Mouse (Mus musculus): ENCODE measurements around the gene 1700122O11Rik. TPM values are rescaled to one million over a fixed set of nuclear protein-coding genes. Genes with fewer than 3 reads are reported as not detected.

1700122O11Rik gene
- under 1 TPM in 1 of 4 experiments, not detected in 3; 0.49 TPM for total RNA-seq (2022)

DNA sequence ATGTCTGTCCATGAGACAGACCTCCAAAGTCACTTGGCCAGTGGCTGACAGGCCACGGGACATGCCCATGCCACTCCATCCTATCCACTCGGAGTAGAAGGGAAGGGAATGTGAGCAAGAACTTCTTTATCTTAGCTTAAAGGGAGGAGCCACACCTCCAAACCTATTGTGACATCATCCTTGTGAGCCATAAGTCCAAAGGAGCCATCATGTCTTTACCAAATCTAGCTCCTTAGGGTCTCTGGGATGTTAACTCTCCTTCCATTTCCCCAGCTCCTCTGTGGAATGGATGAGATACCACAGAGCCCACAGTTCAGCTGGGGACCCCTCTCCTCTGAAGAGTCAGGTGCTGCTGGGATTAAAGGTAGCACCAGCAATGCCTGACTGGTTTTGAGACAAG lies at the start of gene 1700122O11Rik:
1700122O11Rik (minus strand) TSS at position 101 of the 400 bp plus-strand sequence.
- DNase-seq, result no peak

DNA sequence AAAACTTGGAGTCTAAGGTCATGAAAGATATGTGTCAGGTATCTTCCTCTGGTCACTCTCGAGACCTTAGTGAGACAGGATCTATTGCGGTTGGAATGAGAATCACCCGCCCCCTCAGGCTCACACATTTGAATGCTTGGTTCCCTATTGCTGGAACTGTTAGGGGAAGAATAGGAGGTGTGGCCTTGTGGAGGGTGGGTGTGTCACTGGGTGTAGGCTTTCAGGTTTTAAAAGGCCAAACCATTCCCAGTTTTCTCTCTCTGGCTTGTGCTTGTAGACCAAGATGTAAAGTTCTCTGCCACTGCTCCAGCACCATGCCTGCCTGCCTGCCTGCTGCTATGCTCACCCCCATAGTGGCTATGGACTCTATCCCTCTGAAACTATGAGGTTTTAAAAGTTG lies 42.5 kb upstream of the 1700122O11Rik start:
- DNase-seq, result no peak

GRCm38 (mm10) chr17:48067729-48068128 lies 29.6 kb upstream of the 1700122O11Rik start:
- no peak for DNase-seq

DNA sequence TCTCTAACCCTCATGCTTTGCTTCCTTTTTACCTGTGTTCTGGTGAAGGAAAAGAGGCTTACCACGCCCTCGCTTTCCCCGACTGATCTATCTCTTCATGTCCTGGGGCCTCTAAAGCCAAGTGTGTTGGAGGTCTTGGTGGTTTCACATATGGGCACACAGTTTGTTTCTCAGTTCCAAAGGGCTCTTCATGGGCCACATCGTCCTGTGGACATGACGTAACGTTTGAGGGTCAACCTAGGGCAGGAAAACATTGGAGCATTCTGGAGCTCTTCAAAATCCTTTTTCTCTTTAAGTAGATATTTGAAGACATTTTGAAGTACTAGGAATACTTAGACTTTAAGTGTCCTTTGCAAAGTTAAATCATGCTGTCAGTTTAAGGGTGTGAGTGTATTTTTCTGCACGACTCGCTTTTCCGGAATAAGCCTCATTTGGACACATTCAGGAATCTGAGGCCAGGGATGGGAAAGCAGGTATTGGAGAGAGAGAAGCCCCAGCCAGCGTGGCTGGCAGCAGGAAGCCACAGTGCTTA lies 29.1 kb upstream of the 1700122O11Rik start:
- DNase-seq, result no peak

DNA sequence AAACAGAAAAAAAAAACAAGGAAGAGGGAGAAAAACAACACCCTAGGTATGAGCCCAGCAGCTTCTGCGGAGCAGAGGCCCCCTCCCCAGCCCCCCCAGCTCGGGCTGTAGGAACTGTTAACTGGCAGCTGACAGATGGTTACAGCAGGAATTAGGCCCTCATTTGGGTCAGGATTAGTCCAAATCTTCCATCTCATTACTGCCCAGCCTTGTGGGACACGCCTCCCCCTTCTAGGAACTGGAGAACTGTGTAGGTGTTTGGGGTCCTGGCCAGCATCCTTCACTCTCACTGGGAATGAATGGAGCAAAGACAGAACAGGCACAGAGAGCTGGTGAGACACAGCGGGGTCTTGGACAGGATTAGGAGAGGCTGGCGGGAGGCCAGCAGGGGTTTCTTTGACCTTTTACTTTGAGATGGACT lies 27.0 kb upstream of the 1700122O11Rik start:
- no peak for DNase-seq

DNA sequence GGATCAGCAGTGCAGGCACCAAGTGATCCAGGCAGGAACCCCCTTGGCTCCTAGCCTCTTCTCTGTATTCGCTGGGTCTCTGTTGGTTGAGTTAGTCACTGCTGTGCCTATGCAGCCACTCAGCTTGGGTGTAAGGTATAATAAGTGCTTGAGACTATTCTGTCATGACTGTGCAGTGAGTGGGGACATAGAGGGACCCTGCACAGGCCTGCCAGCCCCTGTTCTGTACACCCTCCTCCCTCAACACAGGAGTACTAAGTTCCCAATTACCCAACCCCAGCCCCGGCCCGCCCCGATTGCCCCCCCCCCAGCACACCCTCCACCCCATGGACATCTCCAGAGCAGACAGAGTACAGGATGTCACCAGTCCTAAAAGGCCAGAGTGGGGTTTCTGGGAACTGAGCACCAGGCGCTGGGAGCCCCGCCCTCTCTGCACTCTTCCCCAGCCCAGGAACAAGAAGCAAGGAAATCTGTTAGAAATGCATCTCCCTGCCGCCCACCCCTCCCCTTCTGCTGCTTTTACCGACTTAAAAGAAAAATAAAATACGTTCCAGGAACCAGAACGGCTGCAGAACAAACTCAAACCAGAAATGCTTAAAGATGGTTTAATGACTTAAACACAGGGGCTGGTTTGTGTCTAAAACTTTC lies 26.2 kb upstream of the 1700122O11Rik start:
- no peak for DNase-seq

GRCm38 (mm10) chr17:48057382-48057781 lies 19.3 kb upstream of the 1700122O11Rik start:
- DNase-seq, result no peak

DNA sequence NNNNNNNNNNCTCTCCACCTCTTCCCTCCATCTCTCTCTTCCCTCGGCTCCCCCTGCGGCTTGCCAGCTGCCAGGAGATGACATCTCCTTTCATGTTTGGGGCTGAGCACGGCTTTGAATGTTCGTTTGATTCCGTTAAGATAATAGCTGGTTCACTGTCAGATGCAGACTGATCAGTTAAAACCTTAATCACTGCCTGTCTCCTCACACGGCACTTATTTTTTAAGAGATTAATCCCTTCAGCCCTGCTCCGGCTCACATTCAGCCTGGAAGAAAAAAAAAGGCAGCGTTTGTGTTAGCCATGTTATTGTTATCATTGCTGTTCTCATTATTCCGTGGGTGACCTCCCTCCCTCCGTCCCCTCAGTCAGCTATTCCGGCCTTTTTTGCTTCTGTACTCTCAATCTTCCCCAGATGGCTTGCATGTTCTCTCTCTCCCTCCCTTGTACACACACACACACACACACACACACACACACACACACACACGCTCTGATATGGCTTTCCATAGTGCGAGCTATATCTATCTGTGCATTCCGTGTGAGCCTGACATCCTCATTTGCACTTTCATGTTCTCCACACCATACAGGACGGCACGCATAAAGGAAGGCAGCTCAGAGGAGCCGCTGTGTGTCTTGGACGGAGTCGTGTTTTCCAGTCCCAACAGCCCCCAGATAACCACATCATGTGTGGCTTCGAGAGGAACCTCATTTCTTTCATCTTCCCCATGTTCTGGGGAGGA lies 17.2 kb upstream of the 1700122O11Rik start:
- no peak for DNase-seq

GRCm38 (mm10) chr17:48053646-48054045 lies 15.6 kb upstream of the 1700122O11Rik start:
- no peak for DNase-seq

DNA sequence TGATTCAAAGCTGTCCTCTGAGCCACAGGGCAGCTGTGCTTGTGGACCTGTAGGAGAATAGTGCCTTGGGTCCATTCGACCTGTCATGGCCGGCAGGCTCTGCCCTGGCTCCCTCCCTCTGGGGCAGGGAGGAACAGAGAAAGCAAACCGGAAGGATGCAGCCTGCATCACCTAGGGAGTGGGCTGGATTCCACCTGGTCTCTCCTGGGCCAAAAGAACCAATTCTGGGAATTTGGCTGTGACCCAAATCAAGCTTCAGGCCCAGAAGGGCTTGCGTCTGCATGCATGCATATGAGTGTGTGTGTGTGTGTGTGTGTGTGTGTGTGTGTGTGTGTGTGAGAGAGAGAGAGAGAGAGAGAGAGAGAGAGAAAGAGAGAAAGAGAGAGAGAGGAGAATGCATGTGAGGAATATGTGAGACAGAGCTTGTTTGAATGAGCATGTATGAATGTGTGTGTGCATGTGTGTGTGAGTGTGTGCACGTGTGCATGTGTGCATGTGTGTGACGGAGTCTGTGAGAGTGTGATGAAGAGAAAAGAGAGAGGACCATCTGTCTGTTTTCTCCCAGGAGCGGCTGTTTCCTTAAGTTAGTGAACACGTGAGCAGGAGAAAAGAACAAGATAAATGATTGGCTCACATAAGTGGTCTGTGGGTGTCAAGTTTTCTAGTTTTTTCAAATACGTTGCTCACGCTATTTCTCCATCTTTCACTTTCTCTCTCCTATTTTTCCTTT lies 14.4 kb upstream of the 1700122O11Rik start:
- no peak for DNase-seq

DNA sequence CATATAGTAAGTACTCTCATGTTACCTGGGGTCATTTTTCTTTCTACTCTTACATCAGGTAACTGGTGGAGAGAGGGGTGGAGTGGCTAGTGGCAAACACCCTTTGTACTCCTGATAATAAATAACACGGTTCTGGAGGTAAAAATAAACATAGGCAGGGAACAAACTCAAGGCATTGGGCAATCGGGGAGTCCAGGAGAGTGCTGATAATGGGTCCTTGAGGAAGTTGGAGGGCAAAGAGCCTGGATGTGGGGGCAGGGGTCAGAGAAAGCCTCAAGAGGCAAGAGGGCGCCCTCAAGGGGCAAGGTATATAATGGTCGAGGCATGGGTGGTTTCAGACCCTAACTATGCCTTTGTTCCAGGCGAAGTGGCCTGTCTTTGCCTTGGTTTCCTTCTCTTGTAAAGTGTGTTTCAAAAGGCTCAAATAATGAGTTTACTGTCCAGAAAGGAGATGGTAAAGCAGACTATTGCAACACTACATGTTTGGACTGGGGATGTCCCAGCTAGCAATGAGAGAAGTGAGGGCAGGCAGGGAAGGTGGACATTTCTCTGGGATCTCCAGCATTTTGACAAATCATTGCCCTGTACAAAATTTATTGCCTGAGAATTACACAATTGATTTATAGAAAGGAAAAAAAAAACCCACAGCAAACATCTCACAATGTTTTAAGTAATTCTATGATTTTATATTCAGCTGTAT lies 13.7 kb upstream of the 1700122O11Rik start:
- DNase-seq, result no peak

DNA sequence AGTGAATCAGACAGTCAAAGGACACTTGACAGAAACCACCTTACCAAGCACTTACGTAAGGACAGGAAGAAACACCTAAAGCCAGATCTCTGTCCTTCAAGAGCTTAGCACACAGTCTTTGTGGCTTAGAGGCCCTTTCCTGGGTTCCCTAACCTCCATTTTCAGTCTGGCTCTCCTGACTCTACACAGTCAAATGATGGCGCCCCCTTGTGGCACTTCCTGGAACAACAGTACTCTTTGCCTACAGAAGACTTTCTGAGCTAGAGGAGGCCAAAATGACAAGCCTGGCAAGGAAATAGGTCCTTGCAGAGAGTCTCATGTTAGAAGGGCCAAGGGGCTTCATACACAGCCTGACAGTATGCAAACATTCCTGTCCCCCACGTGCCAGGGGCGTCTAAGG lies 7.5 kb upstream of the 1700122O11Rik start:
- peak; percentile 51 for DNase-seq

DNA sequence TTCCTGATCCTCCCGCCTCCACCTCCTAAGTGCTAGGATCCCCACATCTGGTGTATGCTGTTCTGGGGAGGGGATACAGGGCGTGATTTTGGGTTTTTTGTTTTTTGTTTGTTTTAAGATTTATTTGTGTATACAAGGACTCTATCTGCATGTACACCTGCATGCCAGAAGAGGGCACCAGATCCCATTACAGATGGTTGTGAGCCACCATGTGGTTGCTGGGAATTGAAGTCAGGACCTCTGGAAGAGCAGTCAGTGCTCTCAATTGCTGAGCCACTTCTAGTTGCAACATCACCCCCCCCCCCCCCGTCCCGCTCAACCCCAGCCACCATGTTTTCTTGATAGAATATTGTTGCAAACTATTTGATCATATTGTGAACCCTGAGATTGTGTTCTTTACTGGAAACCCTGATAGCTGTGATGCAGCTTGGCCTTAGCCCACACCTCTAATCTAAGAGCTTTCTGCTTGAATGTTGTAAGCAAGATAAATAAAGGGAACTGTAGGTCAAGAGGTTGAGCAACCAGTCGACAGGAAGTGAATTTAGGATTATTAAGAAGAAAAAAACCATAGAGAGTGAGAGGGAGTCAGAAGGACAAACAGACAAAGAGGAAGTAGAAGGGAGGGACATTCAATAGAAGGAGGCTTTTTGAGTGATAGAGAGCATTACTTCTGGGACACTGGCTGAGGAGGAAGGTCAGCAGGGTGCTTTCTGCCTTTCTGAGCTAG lies 5.2 kb upstream of the 1700122O11Rik start:
- no peak for DNase-seq

DNA sequence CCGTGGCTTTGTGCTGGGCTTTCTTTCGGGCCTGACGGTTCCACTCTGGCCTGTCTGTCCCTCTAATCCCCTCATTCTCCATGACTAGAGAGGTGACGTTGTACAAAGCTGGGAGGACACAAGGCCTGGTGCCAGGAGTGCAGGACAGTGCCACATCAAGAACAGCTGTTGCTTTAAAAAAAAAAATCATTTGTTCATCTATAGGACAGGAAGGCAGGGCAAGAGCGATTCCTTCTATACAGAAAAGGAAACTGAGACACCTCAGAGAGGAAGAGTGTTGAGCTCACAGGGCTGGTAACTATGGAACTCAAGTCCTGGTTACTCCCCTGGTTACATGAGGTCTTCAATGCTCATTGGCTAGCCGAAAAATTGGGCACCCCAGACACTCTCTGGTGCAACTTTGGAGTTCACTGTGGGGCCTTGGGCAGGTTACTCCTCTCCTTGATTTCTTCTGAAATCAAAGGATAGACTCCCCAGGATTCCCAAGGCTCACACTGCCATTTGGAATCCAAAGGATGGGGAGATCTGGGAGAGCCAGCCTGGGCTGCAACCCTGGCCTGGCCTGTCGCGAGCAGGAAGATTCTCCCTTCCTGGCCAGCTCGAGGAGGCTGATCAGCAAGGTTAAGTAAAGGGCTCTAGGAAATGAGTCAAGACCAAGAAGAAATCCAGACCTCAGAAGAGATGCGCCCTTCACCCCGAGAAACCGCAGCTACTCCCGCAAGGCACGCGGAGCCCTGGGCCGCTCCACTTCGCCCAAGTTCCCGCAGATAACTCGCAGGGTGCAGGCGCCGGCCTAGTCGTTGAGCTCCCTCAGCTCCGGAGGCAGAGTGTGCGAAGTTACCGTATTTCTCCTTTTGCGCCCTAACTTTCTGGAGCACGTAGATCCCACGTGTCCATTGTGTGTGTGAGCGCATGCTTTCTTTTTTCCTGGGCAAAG lies 3.5 kb upstream of the 1700122O11Rik start:
- DNase-seq, result peak; percentile 37

DNA sequence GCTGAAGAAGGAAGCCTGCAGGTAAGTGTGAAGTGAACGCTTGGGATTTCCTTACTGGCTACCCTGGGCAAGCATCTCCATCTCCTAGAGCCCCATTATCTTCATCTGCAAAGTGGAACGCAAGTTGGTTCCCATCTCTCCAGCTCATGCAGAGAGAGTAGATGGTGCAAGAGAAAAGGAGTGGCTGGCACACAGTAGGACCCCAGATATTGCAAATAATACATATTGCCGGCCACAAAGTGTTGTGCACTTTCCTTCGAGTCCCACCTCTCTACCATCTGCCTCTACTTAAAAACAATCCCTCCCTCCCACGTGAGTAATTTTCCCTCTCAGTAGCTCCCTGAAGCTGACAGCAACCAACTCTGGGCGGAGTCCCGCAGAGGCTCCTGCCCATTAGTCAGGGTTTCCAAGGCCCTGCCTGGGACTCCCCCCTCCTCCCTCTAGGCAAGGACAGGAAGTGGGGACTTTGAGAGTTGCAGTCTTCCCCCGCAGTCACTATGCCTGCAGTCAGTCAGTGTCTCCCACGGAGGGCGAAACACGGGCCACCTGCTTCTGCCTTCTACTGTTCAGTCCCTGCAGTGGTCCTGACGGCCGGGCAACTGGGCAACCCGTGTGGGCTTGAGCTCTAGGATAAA lies 1.3 kb upstream of the 1700122O11Rik start:
- DNase-seq, result peak; percentile 87

- no peak for DNase-seq
These were observed 1.2 kb downstream of the 1700122O11Rik start for GRCm38 (mm10) chr17:48036921-48037320.

GRCm38 (mm10) chr17:48031521-48032430 lies 6.3 kb downstream of the 1700122O11Rik start:
- DNase-seq, result no peak

DNA sequence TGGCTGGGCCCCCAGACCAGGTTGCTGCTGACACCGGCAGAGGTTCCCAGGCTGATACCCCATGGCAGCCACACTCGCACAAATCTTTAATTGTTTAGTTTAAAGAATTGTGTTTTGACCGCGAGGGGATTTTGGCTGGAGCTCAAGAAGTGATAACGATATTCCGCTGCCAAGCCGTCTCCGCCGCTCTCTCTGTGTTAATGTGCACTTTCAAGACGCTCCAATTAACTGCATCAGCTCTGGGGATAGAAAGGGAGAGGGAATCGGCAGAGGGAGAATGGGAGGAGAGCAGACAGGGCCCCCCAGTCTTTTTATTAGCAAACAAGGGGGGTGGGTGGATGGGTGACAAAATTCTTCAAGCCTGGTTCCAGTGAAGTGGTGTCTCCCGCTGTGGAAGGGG lies 8.9 kb downstream of the 1700122O11Rik start:
- DNase-seq, result no peak

- no peak for DNase-seq
These were observed 9.8 kb downstream of the 1700122O11Rik start for GRCm38 (mm10) chr17:48028250-48028649.

Data from adrenal gland, adult 8-10 months (tissue).